Mouse (Mus musculus) heart, adult 18-20 months (tissue): ENCODE results near the gene Cacng1. TPM values are rescaled to one million over a fixed set of nuclear protein-coding genes. Genes with fewer than 3 reads are reported as not detected.

Experiments
- DNase-seq, 2 experiments: peaks; one replicate each; pipeline ENCODE4 v3.0.0; 2021 to 2022; ENCODE audit warnings: mixed read lengths in 1 of 2
- total RNA-seq, 2 experiments: library from RNA; stranded (reverse); gene quantifications; 2 replicates each; pipeline ENCODE4 v1.2.3; 2021

Cacng1 gene
- total RNA-seq, 2 experiments from 2014 or later, result not detected

DNA sequence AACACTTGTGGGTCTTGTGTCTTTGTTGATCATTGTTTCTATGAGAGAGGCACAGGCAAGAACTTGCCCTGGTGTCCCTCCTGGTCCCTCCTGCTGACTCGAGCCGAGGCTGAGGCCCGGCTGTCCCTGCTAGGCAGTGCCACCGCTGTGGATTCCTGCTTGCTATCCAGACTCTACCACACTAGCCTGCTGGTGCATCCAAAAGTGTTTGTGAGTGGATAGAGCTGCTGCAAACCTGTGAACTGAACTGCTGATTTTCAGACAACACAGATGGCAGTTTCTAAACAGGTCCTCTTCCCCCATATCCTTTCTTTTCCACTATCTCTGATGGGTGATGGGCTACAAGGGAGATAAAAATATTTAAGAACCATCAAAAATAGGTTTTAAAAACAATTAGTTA is 60.8 kb downstream of the Cacng1 start:
- no peak for DNase-seq

Other genes with a start within 250 kb of the Cacng1 start
- 10 to 100 TPM; 74.8 to 76.3 TPM for gene Pitpnc1, start 245.8 kb downstream of the Cacng1 start, total RNA-seq
- gene Psmd12, start 237.0 kb downstream of the Cacng1 start, total RNA-seq, result 10 to 100 TPM; 93.3 to 94.7 TPM
- gene Helz, start 168.6 kb downstream of the Cacng1 start, total RNA-seq, result 10 to 100 TPM; 23.8 to 26.8 TPM
- gene Cacng4, start 78.0 kb upstream of the Cacng1 start, total RNA-seq, result under 1 TPM in 1 of 2 experiments, not detected in 1; 0.10 TPM
- gene Cacng5, start 198.5 kb upstream of the Cacng1 start, total RNA-seq, result not detected